ENCODE assay signal across 9 mouse cellular contexts in the genomic region with DNA sequence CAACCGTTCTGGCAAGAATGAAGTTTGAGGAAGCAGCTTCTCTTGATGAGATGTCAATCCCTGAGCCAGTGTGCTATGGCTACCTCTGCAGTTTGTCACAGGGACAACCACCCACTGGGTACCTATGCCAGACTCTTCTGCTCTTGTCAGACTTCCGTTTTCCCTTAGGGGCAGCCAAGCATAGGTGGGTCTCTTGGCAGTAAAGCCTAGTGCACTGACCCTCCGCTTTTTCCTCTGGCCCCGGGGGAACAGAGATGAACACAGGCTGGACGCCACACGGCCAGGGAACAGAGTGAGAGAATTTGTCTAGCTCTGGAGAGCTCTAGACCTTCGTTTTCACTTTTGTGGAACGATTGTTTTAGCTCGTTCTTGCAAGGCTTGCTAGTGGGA. TPM values are rescaled to one million over a fixed set of nuclear protein-coding genes. Genes with fewer than 3 reads are reported as not detected.
DNase-seq lines count a peak whose midpoint lies in the region; ATAC-seq and TF ChIP-seq lines count a peak whose summit lies in the region.
"Had no signal": no experiment of that assay in that cellular context is flagged by ENCODE, and none has a peak within 500 bp of the region (broad histone marks: within the 10 kb centered on the region; RNA-seq: fewer than 3 reads in every experiment).

No protein-coding gene starts in this region.

- peaks cover 64% of the 10 kb centered on the region for H3K4me1 ChIP-seq in heart, embryonic 13.5 days
- peaks cover 3 to 37% of the 10 kb centered on the region in 2 experiments; a peak in 3 of 4 replicates for H3K4me1 ChIP-seq in MEL (ENCODE audit: control insufficient read depth in 1 of 2, insufficient read depth in 2 of 2, low read length in 2 of 2)
- H3K4me1 ChIP-seq in heart, postnatal 0 days (ENCODE audit: control insufficient read depth, insufficient read depth), result peaks cover 30% of the 10 kb centered on the region
- H3K4me1 ChIP-seq in liver, embryonic 14.5 days (replicated peaks; ENCODE audit: control insufficient read depth in 2 of 2, insufficient read depth in 2 of 2, low read length in 1 of 2), result peaks cover 31 to 59% of the 10 kb centered on the region in 2 experiments

- H3K36me3 ChIP-seq in heart, embryonic 13.5 days, result no peaks in the 10 kb centered on the region
- H3K36me3 ChIP-seq in MEL (ENCODE audit: control insufficient read depth in 1 of 2, insufficient read depth in 2 of 2, low read length in 2 of 2), result peaks cover 0 to 9% of the 10 kb centered on the region in 2 experiments; a peak in 1 of 4 replicates
- no peaks in the 10 kb centered on the region for H3K36me3 ChIP-seq in heart, postnatal 0 days (replicated peaks; ENCODE audit: control insufficient read depth, insufficient read depth, low read length)
- peaks cover 9% of the 10 kb centered on the region for H3K36me3 ChIP-seq in liver, embryonic 14.5 days (replicated peaks; ENCODE audit: control insufficient read depth, insufficient read depth, low read depth)

- ATAC-seq in heart, embryonic 13.5 days (ENCODE audit: extremely low read depth, insufficient number of reproducible peaks, low FRiP score, low TSS enrichment), result no peak
- ATAC-seq in heart, postnatal 0 days (ENCODE audit: insufficient read depth, low read depth), result no peak
- ATAC-seq in liver, embryonic 14.5 days (ENCODE audit: insufficient read depth), result no peak
- ATAC-seq: Patski had no signal

- 57% methylated on average over 9 of the region's 9 CpGs for WGBS in heart, embryonic 13.5 days
- 69% methylated on average over 9 of the region's 9 CpGs for WGBS in heart, postnatal 0 days
- WGBS in liver, embryonic 14.5 days (ENCODE audit: insufficient replicate concordance), result 58% methylated on average over 9 of the region's 9 CpGs

- peak overlapping the region; percentile 31; the same call in 1 of the 2 replicates for H3K4me3 ChIP-seq in heart, embryonic 13.5 days
- peak overlapping the region; percentile 52 to 56 for H3K4me3 ChIP-seq in MEL (ENCODE audit: control insufficient read depth in 1 of 2, insufficient read depth in 1 of 2, low read depth in 2 of 2, low read length in 2 of 2)
- H3K4me3 ChIP-seq in heart, postnatal 0 days (ENCODE audit: low read depth, low read length), result no peak overlapping the region
- H3K4me3 ChIP-seq in liver, embryonic 14.5 days (ENCODE audit: insufficient read depth in 1 of 2, low read depth in 2 of 2, low read length in 2 of 2), result no peak overlapping the region

- peak overlapping the region; percentile 66 for H3K4me2 ChIP-seq in heart, embryonic 13.5 days
- peak overlapping the region; percentile 57 for H3K4me2 ChIP-seq in heart, postnatal 0 days (ENCODE audit: low read depth, low read length)
- H3K4me2 ChIP-seq in liver, embryonic 14.5 days (ENCODE audit: low read depth), result peak overlapping the region; percentile 58

- DNase-seq in heart, postnatal 4 days, result no peak
- peak; percentile 70 for DNase-seq in MEL (ENCODE audit: low read depth, low spot score)
- no peak for DNase-seq in heart, postnatal 0 days (ENCODE audit: low spot score)
- no peak for DNase-seq in liver, embryonic 14.5 days (ENCODE audit: low read depth in 3 of 3, low spot score in 3 of 3)
- no peak for DNase-seq in embryo, embryonic 10.5 days (ENCODE audit: low spot score)
- no peak for DNase-seq in adrenal gland, postnatal 25 days
- DNase-seq in urinary bladder, postnatal 25 days (ENCODE audit: low spot score), result no peak

- H3K79me2 ChIP-seq in MEL (ENCODE audit: control insufficient read depth, insufficient read depth, low read length, poor library complexity), result peaks cover 25% of the 10 kb centered on the region

- peak overlapping the region; percentile 63; the same call in 1 of the 2 replicates for H3K9ac ChIP-seq in heart, embryonic 13.5 days
- peak overlapping the region; percentile 73 for H3K9ac ChIP-seq in MEL (ENCODE audit: control insufficient read depth, low read depth, low read length, poor library complexity, severe bottlenecking)
- no peak overlapping the region for H3K9ac ChIP-seq in heart, postnatal 0 days (replicated peaks; ENCODE audit: low read depth, low read length)
- peak overlapping the region; percentile 57 for H3K9ac ChIP-seq in liver, embryonic 14.5 days (replicated peaks)

- no peak for TF ChIP-seq EP300 in MEL (IDR thresholded peaks at IDR 0.05; ENCODE audit: low read depth in 1 of 2, low read length in 2 of 2)
- TF ChIP-seq EP300 in heart, postnatal 0 days (IDR thresholded peaks at IDR 0.05; ENCODE audit: low read depth), result no peak
- TF ChIP-seq EP300 in liver, embryonic 14.5 days (IDR thresholded peaks at IDR 0.05; ENCODE audit: low read depth), result no peak

- no peaks in the 10 kb centered on the region for H3K9me3 ChIP-seq in heart, embryonic 13.5 days
- no peaks in the 10 kb centered on the region for H3K9me3 ChIP-seq in MEL (replicated peaks; ENCODE audit: insufficient read depth, low read length)
- no peaks in the 10 kb centered on the region for H3K9me3 ChIP-seq in heart, postnatal 0 days (replicated peaks; ENCODE audit: control insufficient read depth, low read length)
- H3K9me3 ChIP-seq in liver, embryonic 14.5 days (ENCODE audit: control insufficient read depth, low read length), result no peaks in the 10 kb centered on the region

- H3K27ac ChIP-seq in heart, embryonic 13.5 days (replicated peaks), result no peak overlapping the region
- H3K27ac ChIP-seq in MEL (ENCODE audit: control insufficient read depth, low read depth, low read length), result peak overlapping the region; percentile 81
- H3K27ac ChIP-seq in heart, postnatal 0 days (ENCODE audit: low read depth), result 0 out of 2 replicates have a peak overlapping the region, but pooled peaks have one; percentile 41
- no peak overlapping the region; the same call in 1 of the 2 replicates for H3K27ac ChIP-seq in liver, embryonic 14.5 days

- no peaks in the 10 kb centered on the region for H3K27me3 ChIP-seq in heart, embryonic 13.5 days (replicated peaks)
- H3K27me3 ChIP-seq in MEL (ENCODE audit: control insufficient read depth in 1 of 2, insufficient read depth in 2 of 2, low read length in 2 of 2), result no peaks in the 10 kb centered on the region
- H3K27me3 ChIP-seq in heart, postnatal 0 days (ENCODE audit: control insufficient read depth, insufficient read depth, low read length), result no peaks in the 10 kb centered on the region
- H3K27me3 ChIP-seq in liver, embryonic 14.5 days (ENCODE audit: control insufficient read depth, insufficient read depth, low read length), result no peaks in the 10 kb centered on the region
- H3K27me3 ChIP-seq: Patski had no signal

- TF ChIP-seq RAD21 in MEL (IDR thresholded peaks at IDR 0.05; ENCODE audit: low read depth, low read length), result no peak

- TF ChIP-seq CTCF in MEL (IDR thresholded peaks at IDR 0.05 in 2 of 3, conservative IDR thresholded peaks at IDR 0.05 in 1 of 3; ENCODE audit: control insufficient read depth in 1 of 3, insufficient read depth in 1 of 3, low read depth in 2 of 3, low read length in 3 of 3, poor library complexity in 1 of 3, severe bottlenecking in 1 of 3), result no peak; a peak in 1 of 6 replicates
- no peak for TF ChIP-seq CTCF in heart, postnatal 0 days (IDR thresholded peaks at IDR 0.05; ENCODE audit: low read depth)
- TF ChIP-seq CTCF in liver, embryonic 14.5 days (IDR thresholded peaks at IDR 0.05; ENCODE audit: low read depth), result no peak

- 0 out of 4 replicates have a peak, but pooled peaks of 1 of the 2 experiments have one; percentile 23 for TF ChIP-seq POLR2A in MEL (IDR thresholded peaks at IDR 0.05; ENCODE audit: control insufficient read depth in 1 of 2, insufficient read depth in 1 of 2, low read depth in 1 of 2, low read length in 2 of 2, poor library complexity in 1 of 2)

TF ChIP-seq in MEL, 35 proteins besides CTCF, POLR2A, EP300 and RAD21:
- TF ChIP-seq UBTF (IDR thresholded peaks at IDR 0.05; ENCODE audit: borderline replicate concordance, insufficient read depth, low read depth, low read length) (no peak), MXI1 (IDR thresholded peaks at IDR 0.05; ENCODE audit: low read depth, low read length) (no peak), RCOR1 (IDR thresholded peaks at IDR 0.05; ENCODE audit: low read depth, low read length) (no peak), ZNF384 (IDR thresholded peaks at IDR 0.05; ENCODE audit: low read depth, low read length) (no peak), POLR2AphosphoS2 (IDR thresholded peaks at IDR 0.05; ENCODE audit: low read length) (no peak), CHD2 (IDR thresholded peaks at IDR 0.05; ENCODE audit: low read length) (no peak), KAT2A (conservative IDR thresholded peaks at IDR 0.05; ENCODE audit: low read depth, low read length) (no peak), MAFK (IDR thresholded peaks at IDR 0.05; ENCODE audit: borderline replicate concordance, low read depth, low read length) (no peak), MAZ (IDR thresholded peaks at IDR 0.05; ENCODE audit: low read depth, low read length) (no peak), CHD1 (IDR thresholded peaks at IDR 0.05; ENCODE audit: low read depth, low read length) (no peak), ZKSCAN1 (IDR thresholded peaks at IDR 0.05; ENCODE audit: low read depth, low read length) (no peak), JUND (IDR thresholded peaks at IDR 0.05; ENCODE audit: low read depth, low read length) (no peak)

RNA-seq across cellular contexts. Expression of gene Hs6st1, which starts 2.4 kb away (rescaled TPM):
- 4.2 and 4.4 TPM in 2 replicates for polyA plus RNA-seq in heart, embryonic 13.5 days (2015; fragmentation: Nextera tagmentation; extraction: Ambion mirVana)
- 10 to 100 TPM; 30.0 to 33.3 TPM for total RNA-seq in heart, postnatal 4 days (2021)
- total RNA-seq in MEL (2012; rRNA removed), result 30.3 and 33.0 TPM in 2 replicates
- 10 to 100 TPM; 45.7 to 52.0 TPM for polyA plus RNA-seq in MEL (2012; ENCODE audit: insufficient read depth in 1 of 2, insufficient read length in 2 of 2, low read depth in 1 of 2, low replicate concordance in 2 of 2, missing spikeins in 1 of 2)
- total RNA-seq in heart, postnatal 0 days (2014; rRNA removed; ENCODE audit: low replicate concordance), result 31.5 and 39.8 TPM in 2 replicates
- polyA plus RNA-seq in heart, postnatal 0 days (2015; fragmentation: Nextera tagmentation; extraction: Ambion mirVana), result 2.7 and 3.2 TPM in 2 replicates
- polyA plus RNA-seq in liver, embryonic 14.5 days (2012; rRNA removed), result 29.3 and 31.0 TPM in 2 replicates
- 6.8 and 12.0 TPM in 2 replicates for polyA plus RNA-seq in liver, embryonic 14.5 days (2014; fragmentation: Nextera tagmentation; extraction: Ambion mirVana)
- 140 and 171 TPM in 2 replicates for total RNA-seq in adrenal gland, postnatal 25 days (2021)

Comparison
In these comparisons a context has a peak if more than half of its experiments do, and no peak if none do; other contexts are left out.
1. H3K27ac ChIP-seq: peak in MEL (single experiment) and heart, postnatal 0 days (single experiment); none in heart, embryonic 13.5 days (single experiment) and liver, embryonic 14.5 days (single experiment).
2. H3K4me3 ChIP-seq: peak in heart, embryonic 13.5 days (single experiment) and MEL (2 of 2); none in heart, postnatal 0 days (single experiment) and liver, embryonic 14.5 days (0 of 2).
3. Peak in every context shown above with its lines, with median percentiles within 50 percentile points of each other: H3K4me2 ChIP-seq.